Mouse (Mus musculus) 3T3-L1 (cell line): ENCODE measurements at regions not wholly inside any gene's neighbourhood (a gene's known extent, or its start where the extent isn't known, plus 50 kb on each side); places are given as distances from the start of the nearest gene placed in this dataset.
A peak's percentile ranks its signal among the peaks of the same experiment; 100 is the strongest.

Experiments used
- DNase-seq: peaks from one replicate; pipeline ENCODE4 v3.0.0-alpha.2; 2015; ENCODE audit warnings: low read depth, low spot score

- DNase-seq = no peak
Measured at GRCm38 (mm10) chr3:21218936-21219335, 852.0 kb upstream of the Agtr1b start.

- DNase-seq = no peak
Measured at GRCm38 (mm10) chr3:21241184-21241583, 835.3 kb upstream of the Tbl1xr1 start.

GRCm38 (mm10) chr3:21256129-21256760 is 820.2 kb upstream of the Tbl1xr1 start:
- no peak for DNase-seq

- DNase-seq = no peak
Measured at GRCm38 (mm10) chr3:21263317-21263716, 813.1 kb upstream of the Tbl1xr1 start.

- DNase-seq = peak; percentile 25
Measured at GRCm38 (mm10) chr3:21265491-21265890, 811.0 kb upstream of the Tbl1xr1 start.

GRCm38 (mm10) chr3:21268429-21269129 is 807.9 kb upstream of the Tbl1xr1 start:
- DNase-seq = peak; percentile 78

GRCm38 (mm10) chr3:21269130-21269440 is 807.4 kb upstream of the Tbl1xr1 start:
- no peak for DNase-seq

- no peak for DNase-seq
Measured at GRCm38 (mm10) chr3:21270788-21271187, 805.7 kb upstream of the Tbl1xr1 start.

GRCm38 (mm10) chr3:21272219-21272618 is 804.2 kb upstream of the Tbl1xr1 start:
- DNase-seq = no peak

GRCm38 (mm10) chr3:21292774-21293173 is 783.7 kb upstream of the Tbl1xr1 start:
- DNase-seq = no peak

GRCm38 (mm10) chr3:21293308-21293707 is 783.1 kb upstream of the Tbl1xr1 start:
- DNase-seq = no peak

- no peak for DNase-seq
Measured at GRCm38 (mm10) chr3:21294776-21295175, 781.7 kb upstream of the Tbl1xr1 start.

GRCm38 (mm10) chr3:21296581-21297110 is 779.8 kb upstream of the Tbl1xr1 start:
- DNase-seq = no peak

- DNase-seq = no peak
Measured at GRCm38 (mm10) chr3:21325329-21325896, 751.0 kb upstream of the Tbl1xr1 start.

- no peak for DNase-seq
Measured at GRCm38 (mm10) chr3:21341916-21342315, 734.5 kb upstream of the Tbl1xr1 start.

GRCm38 (mm10) chr3:21343095-21343494 is 733.4 kb upstream of the Tbl1xr1 start:
- DNase-seq = no peak

GRCm38 (mm10) chr3:21349421-21349820 is 727.0 kb upstream of the Tbl1xr1 start:
- DNase-seq = no peak

- DNase-seq = no peak
Measured at GRCm38 (mm10) chr3:21356150-21356549, 720.3 kb upstream of the Tbl1xr1 start.

- no peak for DNase-seq
Measured at GRCm38 (mm10) chr3:21356831-21357712, 719.4 kb upstream of the Tbl1xr1 start.

- no peak for DNase-seq
Measured at GRCm38 (mm10) chr3:21358068-21358467, 718.4 kb upstream of the Tbl1xr1 start.

- no peak for DNase-seq
Measured at GRCm38 (mm10) chr3:21361069-21361468, 715.4 kb upstream of the Tbl1xr1 start.

GRCm38 (mm10) chr3:21379816-21380215 is 696.6 kb upstream of the Tbl1xr1 start:
- peak; percentile 29 for DNase-seq
